Mouse (Mus musculus): ENCODE data around the gene Clic4. TPM values are rescaled to one million over a fixed set of nuclear protein-coding genes. Genes with fewer than 3 reads are reported as not detected.

Clic4 gene
- polyA plus RNA-seq (2015; fragmentation: Nextera tagmentation; extraction: Ambion mirVana), result 66.9 and 67.9 TPM in 2 replicates

GRCm38 (mm10) chr4:135272640-135273306, at the start of gene Clic4:
Gene Clic4, minus strand, starts transcription at chr4:135272814.
- peak within 1 kb of the TSS; percentile 93 for H3K27ac ChIP-seq (ENCODE audit: low read depth, low read length)
- H3K27me3 ChIP-seq (replicated peaks; ENCODE audit: control insufficient read depth, insufficient read depth, low read length), result no peaks in the 10 kb centered on the region
- H3K4me1 ChIP-seq (replicated peaks; ENCODE audit: control insufficient read depth, insufficient read depth, low read length), result peaks cover 12% of the 10 kb centered on the region
- H3K4me3 ChIP-seq (ENCODE audit: low read depth, low read length), result peak within 1 kb of the TSS; percentile 85
- H3K9ac ChIP-seq (ENCODE audit: low read depth, low read length), result peak within 1 kb of the TSS; percentile 84
- peak; percentile 63 for TF ChIP-seq CTCF (IDR thresholded peaks at IDR 0.05; ENCODE audit: low read depth)
- H3K4me2 ChIP-seq (replicated peaks; ENCODE audit: low read depth), result peak within 1 kb of the TSS; percentile 82
- ATAC-seq, result peak; percentile 95
- WGBS, result under 1% methylated on average over 55 of the region's 64 CpGs
- no peaks in the 10 kb centered on the region for H3K36me3 ChIP-seq (ENCODE audit: control insufficient read depth, insufficient read depth)
- no peaks in the 10 kb centered on the region for H3K9me3 ChIP-seq (ENCODE audit: control insufficient read depth)

GRCm38 (mm10) chr4:135317966-135318365, 45.4 kb upstream of the Clic4 start:
- Histone ChIP-seq H3K4me1 (replicated peaks; ENCODE audit: control insufficient read depth, insufficient read depth, low read length) (peaks cover 7% of the 10 kb centered on the region; the same call in 1 of the 2 replicates), H3K27ac (ENCODE audit: low read depth, low read length) (no peak overlapping the region), H3K4me2 (replicated peaks; ENCODE audit: low read depth) (no peak overlapping the region), H3K4me3 (ENCODE audit: low read depth, low read length) (no peak overlapping the region), H3K9ac (ENCODE audit: low read depth, low read length) (no peak overlapping the region), H3K27me3 (replicated peaks; ENCODE audit: control insufficient read depth, insufficient read depth, low read length) (no peaks in the 10 kb centered on the region), H3K9me3 (ENCODE audit: control insufficient read depth) (0 out of 2 replicates have a peak, but pooled peaks cover 5% of the 10 kb centered on the region), H3K36me3 (ENCODE audit: control insufficient read depth, insufficient read depth) (peaks cover 62% of the 10 kb centered on the region)
- peak; percentile 97 for TF ChIP-seq CTCF (IDR thresholded peaks at IDR 0.05; ENCODE audit: low read depth)
- 13% methylated on average over 2 of the region's 2 CpGs for WGBS
- ATAC-seq, result peak; percentile 50

GRCm38 (mm10) chr4:135317539-135317938, 44.9 kb upstream of the Clic4 start:
- H3K9me3 ChIP-seq (ENCODE audit: control insufficient read depth), result 0 out of 2 replicates have a peak, but pooled peaks cover 5% of the 10 kb centered on the region
- ATAC-seq, result no peak
- TF ChIP-seq CTCF (IDR thresholded peaks at IDR 0.05; ENCODE audit: low read depth), result no peak
- H3K27ac ChIP-seq (ENCODE audit: low read depth, low read length), result no peak overlapping the region
- H3K4me1 ChIP-seq (replicated peaks; ENCODE audit: control insufficient read depth, insufficient read depth, low read length), result peaks cover 7% of the 10 kb centered on the region; the same call in 1 of the 2 replicates
- no peak overlapping the region for H3K4me2 ChIP-seq (replicated peaks; ENCODE audit: low read depth)
- H3K9ac ChIP-seq (ENCODE audit: low read depth, low read length), result no peak overlapping the region
- H3K27me3 ChIP-seq (replicated peaks; ENCODE audit: control insufficient read depth, insufficient read depth, low read length), result no peaks in the 10 kb centered on the region
- H3K4me3 ChIP-seq (ENCODE audit: low read depth, low read length), result no peak overlapping the region
- WGBS, result 84% methylated on average over 4 of the region's 4 CpGs
- H3K36me3 ChIP-seq (ENCODE audit: control insufficient read depth, insufficient read depth), result peaks cover 58% of the 10 kb centered on the region

- no peaks in the 10 kb centered on the region for H3K27me3 ChIP-seq (replicated peaks; ENCODE audit: control insufficient read depth, insufficient read depth, low read length)
- no peak for ATAC-seq
Measured at GRCm38 (mm10) chr4:135315287-135315686, 42.7 kb upstream of the Clic4 start.

GRCm38 (mm10) chr4:135314419-135314832, 41.8 kb upstream of the Clic4 start:
- no peak overlapping the region for H3K4me3 ChIP-seq (ENCODE audit: low read depth, low read length)
- H3K27ac ChIP-seq (ENCODE audit: low read depth, low read length), result peak overlapping the region; percentile 55
- 0 out of 2 replicates have a peak, but pooled peaks cover 5% of the 10 kb centered on the region for H3K9me3 ChIP-seq (ENCODE audit: control insufficient read depth)
- ATAC-seq, result 0 out of 2 replicates have a peak, but pooled peaks have one; percentile 1
- WGBS, result 66% methylated on average over 11 of the region's 11 CpGs
- H3K27me3 ChIP-seq (replicated peaks; ENCODE audit: control insufficient read depth, insufficient read depth, low read length), result no peaks in the 10 kb centered on the region
- TF ChIP-seq CTCF (IDR thresholded peaks at IDR 0.05; ENCODE audit: low read depth), result no peak
- peaks cover 7% of the 10 kb centered on the region; the same call in 1 of the 2 replicates for H3K4me1 ChIP-seq (replicated peaks; ENCODE audit: control insufficient read depth, insufficient read depth, low read length)
- no peak overlapping the region for H3K9ac ChIP-seq (ENCODE audit: low read depth, low read length)
- H3K4me2 ChIP-seq (replicated peaks; ENCODE audit: low read depth), result no peak overlapping the region; the same call in 1 of the 2 replicates
- peaks cover 27% of the 10 kb centered on the region for H3K36me3 ChIP-seq (ENCODE audit: control insufficient read depth, insufficient read depth)

More at GRCm38 (mm10) chr4:135315287-135315686, 42.7 kb upstream of the Clic4 start:
- 99% methylated on average over 9 of the region's 9 CpGs for WGBS
- no peak for TF ChIP-seq CTCF (IDR thresholded peaks at IDR 0.05; ENCODE audit: low read depth)
- Histone ChIP-seq H3K4me2 (replicated peaks; ENCODE audit: low read depth) (no peak overlapping the region), H3K36me3 (ENCODE audit: control insufficient read depth, insufficient read depth) (peaks cover 35% of the 10 kb centered on the region), H3K9ac (ENCODE audit: low read depth, low read length) (no peak overlapping the region), H3K27ac (ENCODE audit: low read depth, low read length) (0 out of 2 replicates have a peak overlapping the region, but pooled peaks have one; percentile 55), H3K9me3 (ENCODE audit: control insufficient read depth) (0 out of 2 replicates have a peak, but pooled peaks cover 5% of the 10 kb centered on the region), H3K4me1 (replicated peaks; ENCODE audit: control insufficient read depth, insufficient read depth, low read length) (peaks cover 7% of the 10 kb centered on the region; the same call in 1 of the 2 replicates), H3K4me3 (ENCODE audit: low read depth, low read length) (no peak overlapping the region)

- Histone ChIP-seq H3K27ac (ENCODE audit: low read depth, low read length) (peak overlapping the region; percentile 60), H3K4me3 (ENCODE audit: low read depth, low read length) (no peak overlapping the region), H3K27me3 (replicated peaks; ENCODE audit: control insufficient read depth, insufficient read depth, low read length) (no peaks in the 10 kb centered on the region), H3K4me1 (replicated peaks; ENCODE audit: control insufficient read depth, insufficient read depth, low read length) (peaks cover 7% of the 10 kb centered on the region; the same call in 1 of the 2 replicates), H3K4me2 (replicated peaks; ENCODE audit: low read depth) (peak overlapping the region; percentile 32), H3K9ac (ENCODE audit: low read depth, low read length) (no peak overlapping the region), H3K9me3 (ENCODE audit: control insufficient read depth) (0 out of 2 replicates have a peak, but pooled peaks cover 5% of the 10 kb centered on the region), H3K36me3 (ENCODE audit: control insufficient read depth, insufficient read depth) (peaks cover 22% of the 10 kb centered on the region)
- 53% methylated on average over 9 of the region's 9 CpGs for WGBS
- ATAC-seq, result peak; percentile 79
- no peak for TF ChIP-seq CTCF (IDR thresholded peaks at IDR 0.05; ENCODE audit: low read depth)
Measured at GRCm38 (mm10) chr4:135313761-135314241, 41.2 kb upstream of the Clic4 start.
